Mouse (Mus musculus): Measurements from ENCODE around the gene 2210407C18Rik. TPM values are rescaled to one million over a fixed set of nuclear protein-coding genes. Genes with fewer than 3 reads are reported as not detected.

2210407C18Rik gene
- polyA plus RNA-seq, 1 experiment from 2014 or later: not detected

DNA sequence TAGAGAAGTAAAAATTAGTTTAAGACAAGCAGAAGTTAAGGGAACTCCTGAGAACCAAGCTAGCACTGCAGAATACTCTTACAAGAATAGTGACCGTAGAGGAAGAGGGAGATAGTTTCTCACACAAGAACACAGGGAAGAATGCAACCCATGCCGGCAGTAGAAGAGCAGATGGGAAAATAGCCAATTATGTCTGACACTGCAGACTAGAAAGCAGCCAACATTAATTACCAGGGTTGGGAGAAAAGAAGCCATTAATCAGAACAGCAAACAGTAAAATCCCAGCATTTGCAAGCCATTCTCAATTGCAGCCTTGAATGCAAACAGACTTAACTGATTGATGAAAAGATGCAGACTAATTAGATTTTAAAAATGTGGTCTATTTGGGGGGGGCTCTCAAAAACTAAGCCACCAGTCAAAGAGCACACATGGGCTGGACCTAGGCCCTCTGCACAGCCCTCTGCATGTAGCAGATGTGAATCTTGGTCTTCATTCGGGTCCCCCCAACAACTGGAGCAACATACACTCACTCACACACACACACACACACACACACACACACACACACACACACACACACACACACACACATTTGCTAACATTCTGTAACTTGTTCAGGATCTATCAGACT, 27.1 kb downstream of the 2210407C18Rik start:
- H3K27me3 ChIP-seq: no peaks in the 10 kb centered on the region
- 62% methylated on average over 3 of the region's 3 CpGs for WGBS
- H3K9ac ChIP-seq: no peak overlapping the region
- no peak overlapping the region for H3K27ac ChIP-seq
- ATAC-seq (ENCODE audit: low FRiP score): no peak
- no peak overlapping the region for H3K4me3 ChIP-seq
- 0 out of 2 replicates have a peak, but pooled peaks cover 2% of the 10 kb centered on the region for H3K4me1 ChIP-seq
- no peaks in the 10 kb centered on the region for H3K36me3 ChIP-seq
- H3K4me2 ChIP-seq (replicated peaks): no peak overlapping the region
- H3K9me3 ChIP-seq (replicated peaks): no peaks in the 10 kb centered on the region

DNA sequence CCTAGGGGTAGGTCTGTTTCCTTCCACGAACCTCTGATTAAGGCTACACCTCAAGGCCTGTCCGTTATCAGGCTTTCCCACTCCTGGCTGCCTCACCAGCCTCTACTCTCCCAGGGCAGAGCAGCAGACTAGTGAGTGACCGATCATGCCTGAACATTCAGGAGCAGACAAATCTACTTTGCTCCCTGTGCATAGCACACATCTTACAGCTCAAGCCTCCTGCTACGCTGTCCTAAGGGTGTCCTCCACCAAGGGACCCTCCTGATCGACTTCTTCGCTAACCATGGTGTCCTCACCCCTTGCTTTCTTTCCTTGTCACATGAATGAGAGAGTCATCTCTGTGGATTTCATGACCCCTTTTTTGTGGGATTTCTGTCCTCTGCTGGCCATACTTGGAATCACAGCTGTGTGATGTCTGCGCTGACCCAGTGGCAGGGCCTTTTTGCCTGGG, 28.0 kb downstream of the 2210407C18Rik start:
- Histone ChIP-seq H3K27ac (no peak overlapping the region), H3K27me3 (no peaks in the 10 kb centered on the region), H3K9ac (no peak overlapping the region), H3K4me2 (replicated peaks) (no peak overlapping the region), H3K4me1 (0 out of 2 replicates have a peak, but pooled peaks cover 2% of the 10 kb centered on the region), H3K9me3 (replicated peaks) (no peaks in the 10 kb centered on the region), H3K4me3 (no peak overlapping the region), H3K36me3 (no peaks in the 10 kb centered on the region)
- ATAC-seq (ENCODE audit: low FRiP score): no peak
- WGBS: 79% methylated on average over 7 of the region's 7 CpGs

DNA sequence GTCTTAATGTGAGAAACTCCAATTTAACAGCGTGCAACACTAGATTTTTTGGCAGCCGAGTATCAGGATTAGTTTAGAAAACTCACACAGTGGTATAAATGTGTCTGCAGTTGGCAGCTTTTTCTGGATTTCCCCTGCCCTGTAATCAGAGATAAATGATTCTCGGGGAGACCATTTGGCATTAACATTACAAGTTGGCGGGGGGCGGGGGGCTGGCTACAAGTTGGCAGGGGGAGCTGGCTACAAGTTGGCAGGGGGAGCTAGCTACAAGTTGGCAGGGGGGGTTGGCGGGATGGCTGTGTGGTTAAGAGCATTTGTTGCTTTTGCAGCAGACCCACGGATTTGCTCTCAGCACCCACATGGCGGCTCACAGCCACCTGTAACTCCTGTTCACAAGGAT, 37.2 kb downstream of the 2210407C18Rik start:
- no peak for ATAC-seq (ENCODE audit: low FRiP score)
- Histone ChIP-seq H3K27ac (no peak overlapping the region), H3K36me3 (no peaks in the 10 kb centered on the region), H3K4me1 (no peaks in the 10 kb centered on the region), H3K9me3 (replicated peaks) (no peaks in the 10 kb centered on the region), H3K27me3 (no peaks in the 10 kb centered on the region), H3K9ac (no peak overlapping the region), H3K4me2 (replicated peaks) (no peak overlapping the region), H3K4me3 (no peak overlapping the region)
- 86% methylated on average over 8 of the region's 8 CpGs for WGBS

DNA sequence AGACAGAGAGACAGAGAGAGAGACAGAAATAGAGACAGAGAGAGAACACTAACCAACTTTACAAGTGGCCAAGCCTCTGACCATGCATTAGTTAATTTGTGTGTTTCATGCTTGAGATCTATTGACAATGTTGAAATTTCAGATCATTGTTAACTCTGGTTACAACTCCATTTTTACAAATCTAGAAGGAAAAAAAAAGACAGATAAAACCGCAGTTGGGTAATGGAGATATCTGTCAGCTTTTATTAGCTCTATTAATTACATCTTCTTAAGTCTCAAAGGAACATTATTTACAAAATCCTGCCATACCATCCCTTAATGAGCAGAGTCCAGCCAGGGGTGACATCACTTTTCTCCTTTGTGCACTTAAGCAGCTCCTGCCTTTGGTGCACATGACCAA, 38.4 kb downstream of the 2210407C18Rik start, which contains the start of gene Olfr325:
Olfr325 (plus strand) TSS at position 301 of the 400 bp plus-strand sequence.
- no peaks in the 10 kb centered on the region for H3K4me1 ChIP-seq
- 97% methylated on average over 1 of the region's 1 CpGs for WGBS
- no peaks in the 10 kb centered on the region for H3K36me3 ChIP-seq
- no peak within 1 kb of the TSS for H3K9ac ChIP-seq
- H3K27ac ChIP-seq: no peak within 1 kb of the TSS
- no peak within 1 kb of the TSS for H3K4me2 ChIP-seq (replicated peaks)
- H3K27me3 ChIP-seq: no peaks in the 10 kb centered on the region
- no peak for ATAC-seq (ENCODE audit: low FRiP score)
- no peak within 1 kb of the TSS for H3K4me3 ChIP-seq
- H3K9me3 ChIP-seq (replicated peaks): no peaks in the 10 kb centered on the region

DNA sequence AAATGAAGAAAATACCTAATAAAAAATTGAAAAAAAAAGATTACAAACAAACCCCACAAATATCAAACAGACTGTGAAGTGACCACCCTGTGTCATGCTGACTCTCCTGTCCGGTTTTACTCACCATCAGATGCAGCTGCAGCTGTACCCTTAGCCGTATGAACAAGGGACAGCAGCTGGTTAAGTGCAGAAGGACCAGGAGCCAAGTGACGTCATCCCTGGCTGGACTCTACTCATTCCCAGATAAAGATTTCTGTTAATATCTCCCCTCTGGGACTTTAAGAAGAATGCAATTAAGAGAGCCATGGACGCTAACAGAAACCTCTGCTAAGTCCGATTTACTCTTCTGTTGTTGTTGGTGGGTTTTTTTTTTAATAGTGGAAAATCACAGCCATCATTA, 45.5 kb downstream of the 2210407C18Rik start, which contains the start of gene Olfr224:
Olfr224 (minus strand) TSS at position 149 of the 400 bp plus-strand sequence.
- H3K27ac ChIP-seq: no peak within 1 kb of the TSS
- H3K4me3 ChIP-seq: no peak within 1 kb of the TSS

More for the DNA sequence above, 45.5 kb downstream of the 2210407C18Rik start, which contains the start of gene Olfr224:
- H3K4me2 ChIP-seq (replicated peaks): no peak within 1 kb of the TSS
- no peaks in the 10 kb centered on the region for H3K4me1 ChIP-seq
- H3K36me3 ChIP-seq: no peaks in the 10 kb centered on the region
- H3K9ac ChIP-seq: no peak within 1 kb of the TSS
- no peaks in the 10 kb centered on the region for H3K9me3 ChIP-seq (replicated peaks)
- ATAC-seq (ENCODE audit: low FRiP score): no peak
- WGBS: 83% methylated on average over 5 of the region's 5 CpGs
- H3K27me3 ChIP-seq: no peaks in the 10 kb centered on the region

Other genes starting within 250 kb of the 2210407C18Rik start
- not detected in 2 replicates for gene Lypd8, start 237.0 kb downstream of the 2210407C18Rik start, polyA plus RNA-seq (2016; fragmentation: Nextera tagmentation; extraction: Ambion mirVana)
- not detected in 2 replicates for gene 1810065E05Rik, start 195.0 kb downstream of the 2210407C18Rik start, polyA plus RNA-seq (2016; fragmentation: Nextera tagmentation; extraction: Ambion mirVana)
- not detected in 2 replicates for gene Gm12253, start 183.5 kb downstream of the 2210407C18Rik start, polyA plus RNA-seq (2016; fragmentation: Nextera tagmentation; extraction: Ambion mirVana)
- not detected in 2 replicates for gene Lypd9, start 163.2 kb downstream of the 2210407C18Rik start, polyA plus RNA-seq (2016; fragmentation: Nextera tagmentation; extraction: Ambion mirVana)
- gene Olfr30, start 153.8 kb downstream of the 2210407C18Rik start, polyA plus RNA-seq (2016; fragmentation: Nextera tagmentation; extraction: Ambion mirVana): not detected in 2 replicates
- not detected in 2 replicates for gene Olfr332, start 123.5 kb downstream of the 2210407C18Rik start, polyA plus RNA-seq (2016; fragmentation: Nextera tagmentation; extraction: Ambion mirVana)
- not detected in 2 replicates for gene Olfr331, start 113.5 kb downstream of the 2210407C18Rik start, polyA plus RNA-seq (2016; fragmentation: Nextera tagmentation; extraction: Ambion mirVana)
- not detected in 2 replicates for gene Olfr330, start 81.2 kb downstream of the 2210407C18Rik start, polyA plus RNA-seq (2016; fragmentation: Nextera tagmentation; extraction: Ambion mirVana)
- not detected in 2 replicates for gene Olfr329-ps, start 69.7 kb downstream of the 2210407C18Rik start, polyA plus RNA-seq (2016; fragmentation: Nextera tagmentation; extraction: Ambion mirVana)
- gene Olfr328, start 60.4 kb downstream of the 2210407C18Rik start, polyA plus RNA-seq (2016; fragmentation: Nextera tagmentation; extraction: Ambion mirVana): not detected in 2 replicates
- gene Olfr224, start 45.5 kb downstream of the 2210407C18Rik start, polyA plus RNA-seq (2016; fragmentation: Nextera tagmentation; extraction: Ambion mirVana): not detected in 2 replicates
- not detected in 2 replicates for gene Olfr325, start 38.3 kb downstream of the 2210407C18Rik start, polyA plus RNA-seq (2016; fragmentation: Nextera tagmentation; extraction: Ambion mirVana)
- gene Olfr324, start 21.0 kb downstream of the 2210407C18Rik start, polyA plus RNA-seq (2016; fragmentation: Nextera tagmentation; extraction: Ambion mirVana): not detected in 2 replicates
- not detected in 2 replicates for gene Olfr323, start 14.4 kb upstream of the 2210407C18Rik start, polyA plus RNA-seq (2016; fragmentation: Nextera tagmentation; extraction: Ambion mirVana)
- 0.51 and 0.53 TPM in 2 replicates for gene Trim58, start 24.4 kb upstream of the 2210407C18Rik start, polyA plus RNA-seq (2016; fragmentation: Nextera tagmentation; extraction: Ambion mirVana)
- not detected in 2 replicates for gene Olfr322, start 42.7 kb upstream of the 2210407C18Rik start, polyA plus RNA-seq (2016; fragmentation: Nextera tagmentation; extraction: Ambion mirVana)
- gene Olfr320, start 65.0 kb upstream of the 2210407C18Rik start, polyA plus RNA-seq (2016; fragmentation: Nextera tagmentation; extraction: Ambion mirVana): not detected in 2 replicates
- not detected in 2 replicates for gene Olfr319, start 83.1 kb upstream of the 2210407C18Rik start, polyA plus RNA-seq (2016; fragmentation: Nextera tagmentation; extraction: Ambion mirVana)
- gene Olfr318, start 107.9 kb upstream of the 2210407C18Rik start, polyA plus RNA-seq (2016; fragmentation: Nextera tagmentation; extraction: Ambion mirVana): not detected in 2 replicates
- gene Olfr317, start 123.1 kb upstream of the 2210407C18Rik start, polyA plus RNA-seq (2016; fragmentation: Nextera tagmentation; extraction: Ambion mirVana): 0.10 and 0.12 TPM in 2 replicates
- gene Olfr316, start 136.7 kb upstream of the 2210407C18Rik start, polyA plus RNA-seq (2016; fragmentation: Nextera tagmentation; extraction: Ambion mirVana): not detected in 2 replicates
- not detected in 2 replicates for gene Olfr315, start 157.1 kb upstream of the 2210407C18Rik start, polyA plus RNA-seq (2016; fragmentation: Nextera tagmentation; extraction: Ambion mirVana)
- not detected in 2 replicates for gene Olfr314, start 166.9 kb upstream of the 2210407C18Rik start, polyA plus RNA-seq (2016; fragmentation: Nextera tagmentation; extraction: Ambion mirVana)
- gene Fam183b, start 185.9 kb upstream of the 2210407C18Rik start, polyA plus RNA-seq (2016; fragmentation: Nextera tagmentation; extraction: Ambion mirVana): 7.0 and 10.4 TPM in 2 replicates
- gene Olfr313, start 198.9 kb upstream of the 2210407C18Rik start, polyA plus RNA-seq (2016; fragmentation: Nextera tagmentation; extraction: Ambion mirVana): not detected in 2 replicates
- gene Olfr312, start 213.2 kb upstream of the 2210407C18Rik start, polyA plus RNA-seq (2016; fragmentation: Nextera tagmentation; extraction: Ambion mirVana): not detected in 2 replicates
- not detected in 2 replicates for gene Olfr311, start 223.2 kb upstream of the 2210407C18Rik start, polyA plus RNA-seq (2016; fragmentation: Nextera tagmentation; extraction: Ambion mirVana)
- gene Gm12258, start 231.1 kb upstream of the 2210407C18Rik start, polyA plus RNA-seq (2016; fragmentation: Nextera tagmentation; extraction: Ambion mirVana): 18.3 and 19.1 TPM in 2 replicates